Mouse (Mus musculus) frontal cortex, adult 2 months (tissue): ENCODE measurements at regions not wholly inside any gene's neighbourhood (a gene's known extent, or its start where the extent isn't known, plus 50 kb on each side); places are given as distances from the start of the nearest gene placed in this dataset.

Source experiments
- DNase-seq, 2 experiments: peaks; one replicate each; pipeline ENCODE4 v3.0.0; 2022; ENCODE audit warnings: low spot score in 1 of 2; ENCODE audit errors: extremely low spot score in 1 of 2

- no peak for DNase-seq
These were observed 1266.9 kb upstream of the Lrrc6 start for GRCm38 (mm10) chr15:67767624-67768023.

DNA sequence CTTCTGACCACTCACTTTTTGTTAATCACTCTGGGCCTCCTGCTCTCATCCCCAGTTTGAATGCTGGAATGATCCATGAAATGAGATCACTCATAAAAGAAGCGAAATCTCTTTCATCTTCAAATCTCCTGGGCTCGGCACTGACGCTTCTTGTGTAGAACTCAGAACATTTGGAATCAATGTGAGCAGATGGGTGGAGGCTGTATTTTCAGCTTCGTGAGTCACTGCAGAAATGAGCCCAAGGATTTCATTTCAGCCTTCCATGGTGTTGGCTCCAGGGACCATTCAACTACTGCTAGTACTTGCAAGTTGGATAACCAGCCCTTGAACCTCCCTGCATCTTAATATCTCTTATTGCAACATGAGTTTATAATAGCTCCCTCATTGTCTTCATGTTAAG lies 1258.5 kb upstream of the Lrrc6 start:
- DNase-seq: peak; percentile 13 to 46

DNA sequence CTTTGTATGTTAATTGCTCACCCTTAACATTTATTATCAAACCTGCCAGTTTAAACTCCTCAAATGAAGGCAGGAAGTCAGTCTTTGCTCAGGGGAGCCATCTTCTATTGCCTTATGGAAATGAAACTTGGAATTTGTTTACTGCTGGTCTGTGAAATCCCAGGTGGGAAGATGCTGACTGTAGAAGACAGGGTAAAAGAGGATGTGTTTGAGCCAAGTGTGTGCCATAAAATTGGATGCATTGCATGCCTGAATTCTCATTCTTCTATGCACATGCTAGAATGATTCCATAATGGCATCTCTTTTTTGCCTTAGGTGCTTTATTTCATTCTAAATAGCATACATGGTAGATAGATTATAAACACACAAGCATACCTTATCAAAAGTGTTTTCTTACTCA lies 1249.9 kb upstream of the Lrrc6 start:
- DNase-seq: no peak

GRCm38 (mm10) chr15:67743332-67743731 lies 1242.6 kb upstream of the Lrrc6 start:
- no peak for DNase-seq

DNA sequence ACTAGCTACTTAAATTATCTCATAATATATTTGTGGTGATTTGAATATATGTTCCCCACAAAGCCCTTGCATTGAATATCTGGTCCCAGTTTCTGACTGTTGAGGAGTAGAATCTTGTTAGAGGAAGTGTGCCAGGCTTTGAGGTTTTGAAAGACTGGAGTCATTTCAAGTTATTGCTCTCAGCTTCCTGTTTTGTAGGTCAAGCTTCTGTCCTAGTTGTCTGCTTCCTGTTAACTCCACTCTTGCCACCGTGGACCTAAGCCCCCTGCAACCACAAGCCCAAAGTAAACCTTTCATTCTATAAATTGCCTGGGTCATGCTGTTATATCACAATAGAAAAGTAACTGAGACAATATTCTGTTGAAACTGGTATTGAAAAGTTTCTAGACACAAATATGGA lies 1232.3 kb upstream of the Lrrc6 start:
- no peak for DNase-seq

GRCm38 (mm10) chr15:67729492-67729891 lies 1228.8 kb upstream of the Lrrc6 start:
- DNase-seq: no peak

DNA sequence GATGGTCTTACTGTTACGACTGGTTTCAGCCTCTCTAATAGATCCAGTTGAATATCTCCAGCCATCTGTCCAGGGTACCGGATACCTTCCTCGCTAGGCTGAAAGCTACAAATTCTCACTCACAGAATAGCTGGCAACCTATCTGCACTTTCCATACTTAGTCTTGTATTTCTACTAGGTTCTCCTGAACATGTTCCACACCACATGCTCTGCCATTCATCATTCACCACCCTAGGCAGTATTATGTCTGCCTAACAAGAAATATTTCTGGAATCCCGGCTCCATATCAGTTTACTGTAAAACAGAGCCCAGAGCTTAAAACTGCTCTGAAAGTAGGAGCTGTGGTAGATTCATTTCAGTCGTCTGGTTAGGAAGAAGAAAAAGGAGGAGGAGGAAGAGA lies 1224.5 kb upstream of the Lrrc6 start:
- no peak for DNase-seq

GRCm38 (mm10) chr15:67714203-67714602 lies 1213.5 kb upstream of the Lrrc6 start:
- DNase-seq: no peak

DNA sequence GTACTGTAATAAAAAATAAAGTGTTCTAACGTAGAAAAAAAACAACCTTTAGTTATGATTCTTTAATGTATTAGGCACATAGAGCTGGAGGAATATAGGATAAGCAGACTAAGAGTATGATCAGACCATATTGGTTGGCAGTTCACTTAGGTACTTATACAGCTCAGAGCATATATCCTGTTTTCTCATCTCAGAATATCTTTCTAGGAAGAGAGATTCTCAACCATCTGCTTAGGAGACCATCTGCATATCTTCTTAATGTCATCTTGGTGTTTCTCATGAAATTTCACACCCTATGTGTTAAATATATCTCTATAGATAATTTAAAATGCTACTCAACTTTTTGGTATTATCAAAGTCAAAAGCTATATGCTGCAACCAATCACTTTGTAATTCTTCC lies 1185.4 kb upstream of the Lrrc6 start:
- peak; percentile 2 to 51 for DNase-seq

- no peak for DNase-seq
These were observed 1172.6 kb upstream of the Lrrc6 start for GRCm38 (mm10) chr15:67673276-67673675.

- peak in 1 of 2 experiments; percentile 7 for DNase-seq
These were observed 1135.4 kb upstream of the Lrrc6 start for GRCm38 (mm10) chr15:67636155-67636554.

GRCm38 (mm10) chr15:67626704-67627287 lies 1126.1 kb upstream of the Lrrc6 start:
- DNase-seq: no peak

GRCm38 (mm10) chr15:67611896-67612295 lies 1111.2 kb upstream of the Lrrc6 start:
- DNase-seq: peak; percentile 24 to 37

- peak; percentile 20 to 34 for DNase-seq
These were observed 1097.7 kb upstream of the Lrrc6 start for GRCm38 (mm10) chr15:67598426-67598825.

DNA sequence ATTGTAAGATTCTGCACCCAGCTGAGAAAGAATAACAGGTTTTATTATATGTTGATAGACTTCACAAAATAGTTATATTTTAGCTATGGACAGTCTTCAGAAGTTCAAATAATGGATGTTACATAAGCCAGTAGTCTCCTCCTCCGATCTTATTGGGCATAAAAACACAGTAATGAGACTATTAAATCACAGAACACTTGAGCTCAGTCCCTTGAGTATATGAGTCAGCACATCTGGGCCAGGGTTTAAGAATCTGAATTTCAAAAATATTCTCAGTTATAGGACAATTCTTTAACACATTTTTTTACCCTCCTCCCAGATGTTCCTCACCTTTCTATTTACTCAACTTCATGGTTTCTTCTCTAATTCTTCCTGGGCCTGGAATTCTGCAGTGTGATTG lies 1075.9 kb upstream of the Lrrc6 start:
- DNase-seq: no peak

DNA sequence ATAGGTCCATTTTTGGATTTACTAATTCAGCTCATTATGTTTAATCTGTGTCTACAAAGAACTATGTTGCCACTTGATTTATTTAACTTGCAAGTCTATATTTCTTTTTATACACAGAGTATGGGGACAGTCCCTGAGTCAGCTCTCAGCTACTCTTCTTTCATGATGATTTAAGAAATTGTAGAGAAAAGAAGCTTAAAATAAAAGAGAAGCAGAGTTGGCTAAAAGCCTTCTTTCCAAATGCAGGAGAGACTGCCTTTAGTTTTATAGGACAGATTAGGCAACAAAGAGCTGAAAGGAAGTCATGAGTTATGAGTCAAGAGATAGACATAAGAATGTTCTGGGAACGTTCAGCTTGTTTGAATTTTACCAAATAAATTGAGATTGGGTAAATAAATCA lies 1070.9 kb upstream of the Lrrc6 start:
- DNase-seq: peak in 1 of 2 experiments; percentile 11

DNA sequence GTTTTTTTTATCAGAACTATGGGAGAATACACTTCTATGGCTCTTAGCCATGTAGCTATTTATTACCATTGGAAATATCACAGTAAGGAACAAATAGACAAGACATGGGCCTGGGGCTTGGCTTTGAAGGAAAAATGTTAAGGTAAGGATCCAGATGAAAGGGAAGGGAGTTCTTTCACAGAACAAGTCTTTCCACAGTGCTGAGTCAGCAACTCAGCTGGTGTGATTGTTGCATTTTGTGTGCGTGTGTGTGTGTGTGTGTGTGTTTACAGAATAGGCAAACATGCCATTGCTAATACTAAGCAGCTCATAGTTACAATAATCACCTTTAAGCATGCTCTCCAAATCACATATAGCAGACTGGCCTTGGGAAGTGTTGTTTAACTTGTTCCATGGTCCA lies 1056.6 kb upstream of the Lrrc6 start:
- DNase-seq: no peak

- no peak for DNase-seq
These were observed 1051.2 kb upstream of the Lrrc6 start for GRCm38 (mm10) chr15:67551911-67552310.

- no peak for DNase-seq
These were observed 1046.2 kb upstream of the Lrrc6 start for GRCm38 (mm10) chr15:67546896-67547400.

- no peak for DNase-seq
These were observed 1045.0 kb upstream of the Lrrc6 start for GRCm38 (mm10) chr15:67545745-67546144.

DNA sequence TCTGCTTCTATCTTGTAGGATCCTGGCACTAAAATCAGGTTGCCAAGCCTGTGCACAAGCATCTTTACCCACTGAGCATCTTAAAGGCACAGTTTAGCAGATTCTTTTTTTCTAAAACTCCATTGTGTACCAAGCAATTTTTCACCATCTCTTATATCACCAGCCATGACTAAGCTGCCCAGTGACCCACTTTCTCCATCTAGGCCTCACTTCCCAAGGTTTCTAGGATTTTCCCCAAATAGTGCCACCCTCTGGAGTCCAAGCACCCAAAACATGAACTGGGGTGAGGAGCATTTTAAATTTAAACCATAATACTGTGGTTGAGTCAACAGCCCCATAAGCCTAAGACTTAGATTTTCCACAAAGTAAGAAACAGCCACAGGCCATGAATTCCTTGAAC lies 1013.0 kb upstream of the Lrrc6 start:
- DNase-seq: peak in 1 of 2 experiments; percentile 12

GRCm38 (mm10) chr15:67495001-67495658 lies 994.4 kb upstream of the Lrrc6 start:
- peak in 1 of 2 experiments; percentile 18 for DNase-seq
